ENCODE assay signal across 23 mouse cellular contexts in the genomic region with DNA sequence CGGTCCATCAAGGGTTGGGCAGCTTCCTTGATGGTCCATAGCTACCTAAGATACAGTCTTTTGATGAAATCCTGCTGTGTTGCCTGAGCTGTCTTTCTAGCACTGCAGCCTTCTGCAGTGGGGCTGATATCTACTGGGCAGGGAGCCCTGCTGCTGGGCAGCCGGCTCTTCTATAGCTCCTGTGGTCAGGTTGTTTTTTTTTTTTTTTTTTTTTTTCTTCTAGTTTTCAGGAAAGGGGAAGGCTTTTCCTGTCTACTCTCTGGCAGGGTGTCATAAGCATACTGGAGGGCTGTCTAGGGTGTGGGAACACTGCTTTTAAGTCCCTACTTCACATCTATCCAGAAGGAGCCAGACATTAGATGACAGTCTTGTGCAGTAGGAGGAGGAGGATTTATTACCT. TPM values are rescaled to one million over a fixed set of nuclear protein-coding genes. Genes with fewer than 3 reads are reported as not detected.
DNase-seq lines count a peak whose midpoint lies in the region; ATAC-seq and TF ChIP-seq lines count a peak whose summit lies in the region.
"Had no signal": no experiment of that assay in that cellular context is flagged by ENCODE, and none has a peak within 500 bp of the region (broad histone marks: within the 10 kb centered on the region; RNA-seq: fewer than 3 reads in every experiment).

No protein-coding gene starts in this region.

- H3K4me3 ChIP-seq in heart, embryonic 16.5 days (ENCODE audit: low read length) = no peak overlapping the region
- H3K4me3 ChIP-seq in MEL (ENCODE audit: control insufficient read depth in 1 of 2, insufficient read depth in 1 of 2, low read depth in 2 of 2, low read length in 2 of 2) = no peak overlapping the region
- H3K4me3 ChIP-seq in liver, embryonic 14.5 days (ENCODE audit: insufficient read depth in 1 of 2, low read depth in 2 of 2, low read length in 2 of 2) = no peak overlapping the region
- H3K4me3 ChIP-seq: gastrocnemius, adult 2 months; heart, embryonic 15.5 days; hindbrain, embryonic 12.5 days; midbrain, embryonic 12.5 days had no signal

- no peak overlapping the region for H3K4me2 ChIP-seq in heart, embryonic 16.5 days (ENCODE audit: low read depth, low read length)
- no peak overlapping the region; the same call in 1 of the 2 replicates for H3K4me2 ChIP-seq in liver, embryonic 14.5 days (ENCODE audit: low read depth)
- H3K4me2 ChIP-seq: heart, embryonic 15.5 days; hindbrain, embryonic 12.5 days; midbrain, embryonic 12.5 days had no signal

- no peak overlapping the region for H3K9ac ChIP-seq in heart, embryonic 16.5 days (ENCODE audit: low read length)
- no peak overlapping the region for H3K9ac ChIP-seq in MEL (ENCODE audit: control insufficient read depth, low read depth, low read length, poor library complexity, severe bottlenecking)
- 0 out of 2 replicates have a peak overlapping the region, but pooled peaks have one; percentile 9 for H3K9ac ChIP-seq in liver, embryonic 14.5 days (replicated peaks)
- H3K9ac ChIP-seq: heart, embryonic 15.5 days; hindbrain, embryonic 12.5 days; midbrain, embryonic 12.5 days had no signal

- TF ChIP-seq CTCF in MEL (IDR thresholded peaks at IDR 0.05 in 2 of 3, conservative IDR thresholded peaks at IDR 0.05 in 1 of 3; ENCODE audit: control insufficient read depth in 1 of 3, insufficient read depth in 1 of 3, low read depth in 2 of 3, low read length in 3 of 3, poor library complexity in 1 of 3, severe bottlenecking in 1 of 3) = no peak
- no peak for TF ChIP-seq CTCF in liver, embryonic 14.5 days (IDR thresholded peaks at IDR 0.05; ENCODE audit: low read depth)

- no peak for TF ChIP-seq RAD21 in MEL (IDR thresholded peaks at IDR 0.05; ENCODE audit: low read depth, low read length)

- no peak for TF ChIP-seq EP300 in MEL (IDR thresholded peaks at IDR 0.05; ENCODE audit: low read depth in 1 of 2, low read length in 2 of 2)
- no peak for TF ChIP-seq EP300 in liver, embryonic 14.5 days (IDR thresholded peaks at IDR 0.05; ENCODE audit: low read depth)

- H3K27me3 ChIP-seq in heart, embryonic 16.5 days (ENCODE audit: control insufficient read depth, insufficient read depth, low read length) = no peaks in the 10 kb centered on the region
- H3K27me3 ChIP-seq in MEL (ENCODE audit: control insufficient read depth in 1 of 2, insufficient read depth in 2 of 2, low read length in 2 of 2) = no peaks in the 10 kb centered on the region
- H3K27me3 ChIP-seq in liver, embryonic 14.5 days (ENCODE audit: control insufficient read depth, insufficient read depth, low read length) = no peaks in the 10 kb centered on the region
- H3K27me3 ChIP-seq: heart, embryonic 15.5 days; hindbrain, embryonic 12.5 days; midbrain, embryonic 12.5 days had no signal

- no peak; a peak in 1 of 4 replicates for TF ChIP-seq POLR2A in MEL (IDR thresholded peaks at IDR 0.05; ENCODE audit: control insufficient read depth in 1 of 2, insufficient read depth in 1 of 2, low read depth in 1 of 2, low read length in 2 of 2, poor library complexity in 1 of 2)

- peaks cover 79% of the 10 kb centered on the region for H3K79me2 ChIP-seq in MEL (ENCODE audit: control insufficient read depth, insufficient read depth, low read length, poor library complexity)

- 45% methylated on average over 2 of the region's 2 CpGs for WGBS in heart, embryonic 16.5 days
- WGBS in liver, embryonic 14.5 days (ENCODE audit: insufficient replicate concordance) = 31% methylated on average over 2 of the region's 2 CpGs

- no peaks in the 10 kb centered on the region for H3K36me3 ChIP-seq in heart, embryonic 16.5 days (ENCODE audit: control insufficient read depth, insufficient read depth)
- peaks cover 49 to 75% of the 10 kb centered on the region in 2 experiments for H3K36me3 ChIP-seq in MEL (ENCODE audit: control insufficient read depth in 1 of 2, insufficient read depth in 2 of 2, low read length in 2 of 2)
- peaks cover 5% of the 10 kb centered on the region for H3K36me3 ChIP-seq in liver, embryonic 14.5 days (replicated peaks; ENCODE audit: control insufficient read depth, insufficient read depth, low read depth)
- H3K36me3 ChIP-seq: heart, embryonic 15.5 days; hindbrain, embryonic 12.5 days; midbrain, embryonic 12.5 days had no signal

- DNase-seq in heart, postnatal 10 days = no peak
- DNase-seq in MEL (ENCODE audit: low read depth, low spot score) = no peak
- no peak for DNase-seq in liver, embryonic 14.5 days (ENCODE audit: low read depth in 3 of 3, low spot score in 3 of 3)
- no peak for DNase-seq in testis, postnatal 14 days (ENCODE audit: low spot score)
- no peak for DNase-seq in right cerebral cortex, postnatal 25 days
- DNase-seq: adrenal gland, adult 8-10 months; cerebellum, adult 9-10 months; gastrocnemius, adult 2 months; kidney, adult 18-20 months; left cerebral cortex, postnatal 4 days; lung, adult 2 months; lung, postnatal 36 days; thymus, postnatal 14 days had no signal

- peaks cover 44% of the 10 kb centered on the region for H3K4me1 ChIP-seq in heart, embryonic 16.5 days (ENCODE audit: control insufficient read depth, insufficient read depth, low read length)
- H3K4me1 ChIP-seq in MEL (ENCODE audit: control insufficient read depth in 1 of 2, insufficient read depth in 2 of 2, low read length in 2 of 2) = peaks cover 47 to 49% of the 10 kb centered on the region in 2 experiments
- peaks cover 44 to 46% of the 10 kb centered on the region in 2 experiments for H3K4me1 ChIP-seq in liver, embryonic 14.5 days (replicated peaks; ENCODE audit: control insufficient read depth in 2 of 2, insufficient read depth in 2 of 2, low read length in 1 of 2)

- ATAC-seq in heart, embryonic 16.5 days (replicated peaks; ENCODE audit: extremely low read depth, insufficient read depth, low FRiP score) = 0 out of 2 replicates have a peak, but pooled peaks have one; percentile 20
- peak; percentile 51 for ATAC-seq in common myeloid progenitor, adult 5-6 weeks (replicated peaks; ENCODE audit: low read depth, poor library complexity, severe bottlenecking)
- ATAC-seq in liver, embryonic 14.5 days (ENCODE audit: insufficient read depth) = peak; percentile 27; the same call in 1 of the 2 replicates
- ATAC-seq: Patski had no signal

- H3K27ac ChIP-seq in heart, embryonic 16.5 days (ENCODE audit: low read length) = no peak overlapping the region
- peak overlapping the region; percentile 8 for H3K27ac ChIP-seq in MEL (ENCODE audit: control insufficient read depth, low read depth, low read length)
- H3K27ac ChIP-seq in liver, embryonic 14.5 days = peak overlapping the region; percentile 43
- H3K27ac ChIP-seq: gastrocnemius, adult 2 months; heart, embryonic 15.5 days; hindbrain, embryonic 12.5 days; kidney, postnatal 0 days; midbrain, embryonic 12.5 days had no signal

- no peaks in the 10 kb centered on the region for H3K9me3 ChIP-seq in heart, embryonic 16.5 days (replicated peaks; ENCODE audit: control insufficient read depth, low read length)
- H3K9me3 ChIP-seq in MEL (replicated peaks; ENCODE audit: insufficient read depth, low read length) = no peaks in the 10 kb centered on the region
- H3K9me3 ChIP-seq in liver, embryonic 14.5 days (ENCODE audit: control insufficient read depth, low read length) = no peaks in the 10 kb centered on the region
- H3K9me3 ChIP-seq: heart, embryonic 15.5 days; hindbrain, embryonic 12.5 days; midbrain, embryonic 12.5 days had no signal

- intact Hi-C loops in heart, postnatal 10 days (cut with DNase I) = loop anchor here (5.0 kb wide), 1 partner anchor 140 kb away; no protein-coding TSS in a partner anchor

TF ChIP-seq in MEL, 35 proteins besides CTCF, POLR2A, EP300 and RAD21:
- TF ChIP-seq ZC3H11A (IDR thresholded peaks at IDR 0.05; ENCODE audit: low read depth, low read length) (no peak), TAL1 (IDR thresholded peaks at IDR 0.05; ENCODE audit: low read length) (peak; percentile 38; the same call in 1 of the 2 replicates), ETS1 (IDR thresholded peaks at IDR 0.05; ENCODE audit: low read depth, low read length) (0 out of 2 replicates have a peak, but pooled peaks have one; percentile 8), ELF1 (IDR thresholded peaks at IDR 0.05; ENCODE audit: low read depth, low read length) (no peak), MYC (IDR thresholded peaks at IDR 0.05; ENCODE audit: low read depth, low read length) (no peak), SMC3 (IDR thresholded peaks at IDR 0.05; ENCODE audit: low read depth, low read length) (no peak), ZNF384 (IDR thresholded peaks at IDR 0.05; ENCODE audit: low read depth, low read length) (peak; percentile 92), GABPA (IDR thresholded peaks at IDR 0.05; ENCODE audit: low read depth, low read length) (no peak)

RNA-seq across cellular contexts. Expression of a gene that starts 24.5 kb away (rescaled TPM):
- polyA plus RNA-seq in heart, embryonic 16.5 days (2015; fragmentation: Nextera tagmentation; extraction: Ambion mirVana) = 15.0 TPM in 2 replicates
- 1 to 10 TPM; 4.4 to 7.4 TPM for total RNA-seq in heart, postnatal 10 days (2021)
- total RNA-seq in MEL (2012; rRNA removed) = 37.0 and 43.8 TPM in 2 replicates
- polyA plus RNA-seq in MEL (2012; ENCODE audit: insufficient read depth in 1 of 2, insufficient read length in 2 of 2, low read depth in 1 of 2, low replicate concordance in 2 of 2, missing spikeins in 1 of 2) = 100 to 1,000 TPM in 1 of 2 experiments, 10 to 100 TPM in 1; 83.8 to 112 TPM
- total RNA-seq in common myeloid progenitor, adult 5-6 weeks (2017) = 66.2 and 92.3 TPM in 2 replicates
- polyA plus RNA-seq in liver, embryonic 14.5 days (2012; rRNA removed) = 10.9 and 13.0 TPM in 2 replicates
- 29.4 and 33.0 TPM in 2 replicates for polyA plus RNA-seq in liver, embryonic 14.5 days (2014; fragmentation: Nextera tagmentation; extraction: Ambion mirVana)
- total RNA-seq: gastrocnemius, adult 2 months had no signal
- polyA plus RNA-seq: Patski had no signal

RNA-seq across cellular contexts. Expression of a gene that starts 27.5 kb away (rescaled TPM):
- polyA plus RNA-seq in heart, embryonic 16.5 days (2015; fragmentation: Nextera tagmentation; extraction: Ambion mirVana) = not detected in 2 replicates
- total RNA-seq in heart, postnatal 10 days (2021) = not detected
- total RNA-seq in MEL (2012; rRNA removed) = not detected in 2 replicates
- polyA plus RNA-seq in MEL (2012; ENCODE audit: insufficient read depth in 1 of 2, insufficient read length in 2 of 2, low read depth in 1 of 2, low replicate concordance in 2 of 2, missing spikeins in 1 of 2) = not detected
- total RNA-seq in common myeloid progenitor, adult 5-6 weeks (2017) = not detected in 2 replicates
- polyA plus RNA-seq in liver, embryonic 14.5 days (2012; rRNA removed) = not detected in 2 replicates
- polyA plus RNA-seq in liver, embryonic 14.5 days (2014; fragmentation: Nextera tagmentation; extraction: Ambion mirVana) = not detected in 2 replicates
- total RNA-seq: adrenal gland, adult 8-10 months; gastrocnemius, adult 2 months; monocyte, adult 5-6 weeks had no signal
- polyA plus RNA-seq: gonadal fat pad, adult 2 months; heart, embryonic 15.5 days; hindbrain, embryonic 12.5 days; kidney, postnatal 0 days; lung, adult 2 months; midbrain, embryonic 12.5 days; neural tube, embryonic 11.5 days; Patski had no signal
